Mouse (Mus musculus) myocyte (in vitro differentiated cells): ENCODE measurements around the gene Gm4969.

Experiments
- CEBPB ChIP-seq: IDR thresholded peaks from 2 replicates; pipeline ENCODE4 v1.6.1; 2011; ENCODE audit warnings: mild to moderate bottlenecking, moderate library complexity; ENCODE audit not compliant: poor library complexity, insufficient read depth, severe bottlenecking
- E2F4 ChIP-seq: IDR thresholded peaks from one replicate; pipeline ENCODE4 v1.6.1; 2011; ENCODE audit warnings: mild to moderate bottlenecking, control low read depth, moderate library complexity; ENCODE audit not compliant: insufficient read depth
- MAX ChIP-seq: IDR thresholded peaks from one replicate; pipeline ENCODE4 v1.6.1; 2011; ENCODE audit warnings: low read depth, mild to moderate bottlenecking, control low read depth
- MYOD1 ChIP-seq, 3 experiments: IDR thresholded peaks; one replicate each; pipeline ENCODE4 v1.6.1; 2011; ENCODE audit warnings: control low read depth in 2 of 3, low read depth in 2 of 3, mild to moderate bottlenecking in 2 of 3, moderate library complexity in 1 of 3; ENCODE audit not compliant: insufficient read length in 2 of 3, control insufficient read depth in 1 of 3
- MYOG ChIP-seq, 3 experiments: IDR thresholded peaks; one replicate each; pipeline ENCODE4 v1.6.1; 2011; ENCODE audit warnings: control low read depth in 2 of 3, low read depth in 2 of 3, mild to moderate bottlenecking in 2 of 3; ENCODE audit not compliant: insufficient read length in 2 of 3, control insufficient read depth in 1 of 3, insufficient read depth in 1 of 3
- POLR2A ChIP-seq: IDR thresholded peaks from one replicate; pipeline ENCODE4 v1.6.1; 2011; ENCODE audit warnings: low read depth, mild to moderate bottlenecking, control low read depth, moderate library complexity; ENCODE audit not compliant: insufficient read length
- POLR2AphosphoS2 ChIP-seq: IDR thresholded peaks from one replicate; pipeline ENCODE4 v1.6.1; 2011; ENCODE audit warnings: low read depth, control low read depth; ENCODE audit not compliant: insufficient read length
- TCF12 ChIP-seq: IDR thresholded peaks from one replicate; pipeline ENCODE4 v1.6.1; 2011; ENCODE audit warnings: mild to moderate bottlenecking, control low read depth; ENCODE audit not compliant: poor library complexity, insufficient read depth, severe bottlenecking

GRCm38 (mm10) chr7:19098811-19099210 lies 19.4 kb downstream of the Gm4969 start:
- no peak for TF ChIP-seq MYOG (IDR thresholded peaks at IDR 0.05; ENCODE audit: control insufficient read depth in 1 of 3, insufficient read depth in 1 of 3, insufficient read length in 2 of 3, low read depth in 2 of 3)
- TF ChIP-seq POLR2A = no peak
- TF ChIP-seq POLR2AphosphoS2 = no peak
- TF ChIP-seq TCF12 = no peak
- no peak for TF ChIP-seq MAX
- TF ChIP-seq E2F4 = no peak
- TF ChIP-seq CEBPB = no peak
- TF ChIP-seq MYOD1 (IDR thresholded peaks at IDR 0.05; ENCODE audit: control insufficient read depth in 1 of 3, insufficient read length in 2 of 3, low read depth in 2 of 3) = no peak
